29 mouse cellular contexts compared by ENCODE assay signal in the genomic region with DNA sequence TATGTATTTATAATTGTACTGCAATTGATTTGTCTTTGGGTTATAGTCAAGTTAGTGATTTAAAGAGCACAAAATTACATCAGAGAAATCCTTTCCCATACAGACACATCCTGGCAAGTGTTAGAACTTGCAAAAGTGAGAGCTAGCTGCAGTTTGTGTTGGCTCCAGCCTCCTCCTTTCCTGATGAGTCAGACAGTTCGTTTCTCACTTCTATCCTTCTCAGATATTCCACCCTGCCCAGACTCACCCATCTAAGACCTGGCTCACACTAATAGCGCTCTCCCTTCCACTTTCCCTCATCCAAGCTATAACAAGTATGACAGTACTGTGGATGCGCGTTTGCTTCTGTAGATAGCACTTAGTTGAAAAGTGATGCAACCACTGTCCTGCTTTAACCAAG. TPM values are rescaled to one million over a fixed set of nuclear protein-coding genes. Genes with fewer than 3 reads are reported as not detected.
DNase-seq lines count a peak whose midpoint lies in the region; ATAC-seq and TF ChIP-seq lines count a peak whose summit lies in the region.
"Had no signal": no experiment of that assay in that cellular context is flagged by ENCODE, and none has a peak within 500 bp of the region (broad histone marks: within the 10 kb centered on the region; RNA-seq: fewer than 3 reads in every experiment).

No protein-coding gene starts in this region.

- H3K9ac ChIP-seq in forebrain, postnatal 0 days = no peak overlapping the region
- H3K9ac ChIP-seq in forebrain, embryonic 16.5 days (replicated peaks; ENCODE audit: low read depth, low read length) = no peak overlapping the region
- H3K9ac ChIP-seq: forebrain, embryonic 15.5 days; heart, embryonic 13.5 days; hindbrain, embryonic 15.5 days; intestine, embryonic 15.5 days; liver, embryonic 14.5 days; midbrain, embryonic 12.5 days; neural tube, embryonic 13.5 days had no signal

- no peak overlapping the region for H3K27ac ChIP-seq in forebrain, postnatal 0 days (ENCODE audit: low read depth, low read length)
- H3K27ac ChIP-seq in forebrain, embryonic 16.5 days (ENCODE audit: low read length) = no peak overlapping the region
- H3K27ac ChIP-seq in left cerebral cortex, adult 2 months = no peak overlapping the region
- H3K27ac ChIP-seq in layer of hippocampus, adult 2 months = no peak overlapping the region
- H3K27ac ChIP-seq: forebrain, embryonic 15.5 days; heart, embryonic 13.5 days; hindbrain, embryonic 15.5 days; intestine, embryonic 15.5 days; liver, embryonic 14.5 days; midbrain, embryonic 12.5 days; neural tube, embryonic 13.5 days had no signal

- intact Hi-C loops in left cerebral cortex, postnatal 36 days (cut with DNase I) = no loop called here
- intact Hi-C loops in left cerebral cortex, adult 2 months (cut with DNase I) = loop anchor here (5.0 kb wide), 1 partner anchor 101 kb away; no protein-coding TSS in a partner anchor

- WGBS in forebrain, postnatal 0 days = 83% methylated on average over 4 of the region's 4 CpGs
- 85% methylated on average over 4 of the region's 4 CpGs for WGBS in forebrain, embryonic 16.5 days

- no peak overlapping the region for H3K4me3 ChIP-seq in forebrain, postnatal 0 days (ENCODE audit: low read depth, low read length)
- H3K4me3 ChIP-seq in forebrain, embryonic 16.5 days (replicated peaks; ENCODE audit: low read length) = no peak overlapping the region
- H3K4me3 ChIP-seq in left cerebral cortex, adult 2 months = no peak overlapping the region
- no peak overlapping the region for H3K4me3 ChIP-seq in layer of hippocampus, adult 2 months
- H3K4me3 ChIP-seq: erythroblast, embryonic 14.5 days; forebrain, embryonic 15.5 days; heart, embryonic 13.5 days; hindbrain, embryonic 15.5 days; intestine, embryonic 15.5 days; midbrain, embryonic 12.5 days; neural tube, embryonic 13.5 days had no signal

- DNase-seq in forebrain, postnatal 0 days = no peak
- peak; percentile 12 to 19 for DNase-seq in left cerebral cortex, postnatal 36 days (ENCODE audit: low spot score in 2 of 2)
- no peak for DNase-seq in left cerebral cortex, adult 2 months (ENCODE audit: extremely low spot score in 1 of 2, low spot score in 2 of 2)
- peak; percentile 75 for DNase-seq in brain, adult 2 months (ENCODE audit: low read depth, low spot score)
- peak; percentile 63 for DNase-seq in telencephalon, adult 2 months (ENCODE audit: low read depth, low spot score)
- DNase-seq in yolk sac, embryonic 10.5 days (ENCODE audit: low spot score) = no peak
- no peak for DNase-seq in layer of hippocampus, adult 2 months (ENCODE audit: low spot score in 2 of 2)
- DNase-seq: adrenal gland, adult 2 months; cerebellum, adult 9-10 months; heart, adult 18-20 months; kidney, adult 9 months; kidney, postnatal 25 days; layer of hippocampus, adult 9-11 months; thymus, postnatal 25 days had no signal

- no peaks in the 10 kb centered on the region for H3K27me3 ChIP-seq in forebrain, postnatal 0 days (ENCODE audit: insufficient read depth, low read length)
- H3K27me3 ChIP-seq in forebrain, embryonic 16.5 days (replicated peaks; ENCODE audit: control insufficient read depth, insufficient read depth, low read length) = no peaks in the 10 kb centered on the region
- H3K27me3 ChIP-seq: forebrain, embryonic 15.5 days; heart, embryonic 13.5 days; hindbrain, embryonic 15.5 days; intestine, embryonic 15.5 days; midbrain, embryonic 12.5 days; neural tube, embryonic 13.5 days had no signal

- H3K4me2 ChIP-seq in forebrain, postnatal 0 days (ENCODE audit: low read depth) = no peak overlapping the region
- H3K4me2 ChIP-seq in forebrain, embryonic 16.5 days (ENCODE audit: low read length) = no peak overlapping the region
- H3K4me2 ChIP-seq: forebrain, embryonic 15.5 days; heart, embryonic 13.5 days; hindbrain, embryonic 15.5 days; intestine, embryonic 15.5 days; midbrain, embryonic 12.5 days; neural tube, embryonic 13.5 days had no signal

- no peaks in the 10 kb centered on the region for H3K9me3 ChIP-seq in forebrain, postnatal 0 days (ENCODE audit: low read length)
- H3K9me3 ChIP-seq in forebrain, embryonic 16.5 days (ENCODE audit: control insufficient read depth, low read length) = no peaks in the 10 kb centered on the region
- H3K9me3 ChIP-seq: forebrain, embryonic 15.5 days; heart, embryonic 13.5 days; hindbrain, embryonic 15.5 days; intestine, embryonic 15.5 days; midbrain, embryonic 12.5 days; neural tube, embryonic 13.5 days had no signal

- ATAC-seq in forebrain, postnatal 0 days = peak; percentile 51; the same call in 1 of the 2 replicates
- no peak for ATAC-seq in forebrain, embryonic 16.5 days
- ATAC-seq: forebrain, embryonic 15.5 days; intestine, embryonic 15.5 days had no signal

- no peak for TF ChIP-seq CTCF in forebrain, postnatal 0 days (IDR thresholded peaks at IDR 0.05; ENCODE audit: low read depth)
- no peak for TF ChIP-seq CTCF in left cerebral cortex, adult 2 months (IDR thresholded peaks at IDR 0.05)
- TF ChIP-seq CTCF in layer of hippocampus, adult 2 months (conservative IDR thresholded peaks at IDR 0.05) = no peak

- H3K36me3 ChIP-seq in forebrain, postnatal 0 days (ENCODE audit: insufficient read depth) = no peaks in the 10 kb centered on the region
- H3K36me3 ChIP-seq in forebrain, embryonic 16.5 days (ENCODE audit: control insufficient read depth, insufficient read depth) = no peaks in the 10 kb centered on the region
- H3K36me3 ChIP-seq: forebrain, embryonic 15.5 days; heart, embryonic 13.5 days; hindbrain, embryonic 15.5 days; intestine, embryonic 15.5 days; midbrain, embryonic 12.5 days; neural tube, embryonic 13.5 days had no signal

- H3K4me1 ChIP-seq in forebrain, postnatal 0 days (ENCODE audit: insufficient read depth) = no peaks in the 10 kb centered on the region
- H3K4me1 ChIP-seq in forebrain, embryonic 16.5 days (replicated peaks; ENCODE audit: control insufficient read depth, insufficient read depth, low read length) = no peaks in the 10 kb centered on the region
- H3K4me1 ChIP-seq: forebrain, embryonic 15.5 days; hindbrain, embryonic 15.5 days; intestine, embryonic 15.5 days; midbrain, embryonic 12.5 days; neural tube, embryonic 13.5 days had no signal

RNA-seq across cellular contexts. Expression of gene Tnfsf18, which starts 11.9 kb away (rescaled TPM):
- 0.08 and 0.14 TPM in 2 replicates for total RNA-seq in forebrain, postnatal 0 days (2014; rRNA removed)
- polyA plus RNA-seq in forebrain, postnatal 0 days (2015; fragmentation: Nextera tagmentation; extraction: Ambion mirVana) = not detected in 2 replicates
- polyA plus RNA-seq in forebrain, embryonic 16.5 days (2015; fragmentation: Nextera tagmentation; extraction: Ambion mirVana) = not detected in 2 replicates
- total RNA-seq in left cerebral cortex, postnatal 36 days (2021) = not detected
- total RNA-seq in left cerebral cortex, adult 2 months (2021) = not detected
- total RNA-seq in layer of hippocampus, adult 2 months (2021) = not detected
- total RNA-seq: adrenal gland, adult 2 months; common myeloid progenitor, adult 5-6 weeks; left cerebral cortex, postnatal 10 days; monocyte, adult 5-6 weeks had no signal
- polyA plus RNA-seq: adrenal gland, adult 2 months; embryonic facial prominence, embryonic 11.5 days; erythroblast, embryonic 14.5 days; forebrain, embryonic 15.5 days; intestine, embryonic 15.5 days; liver, embryonic 14.5 days; neural tube, embryonic 13.5 days; small intestine, adult 2 months; testis, adult 2 months had no signal

Comparison
In these comparisons a context has a peak if more than half of its experiments do, and no peak if none do; other contexts are left out.
1. DNase-seq: peak in left cerebral cortex, postnatal 36 days (2 of 2), brain, adult 2 months (single experiment) and telencephalon, adult 2 months (single experiment); none in forebrain, postnatal 0 days (single experiment), left cerebral cortex, adult 2 months (0 of 2), yolk sac, embryonic 10.5 days (single experiment) and layer of hippocampus, adult 2 months (0 of 2).